Comparison of ENCODE assay signal across 7 mouse cellular contexts in genomic region chr19:24278859-24279258, GRCm38 (mm10). TPM values are rescaled to one million over a fixed set of nuclear protein-coding genes. Genes with fewer than 3 reads are reported as not detected.
DNase-seq lines count a peak whose midpoint lies in the region; ATAC-seq lines count a peak whose summit lies in the region.

No protein-coding gene starts in this region.

- no peaks in the 10 kb centered on the region for H3K9me3 ChIP-seq in lung, embryonic 16.5 days (ENCODE audit: control insufficient read depth, low read length)
- H3K9me3 ChIP-seq in forebrain, embryonic 13.5 days (replicated peaks): no peaks in the 10 kb centered on the region
- H3K9me3 ChIP-seq in limb, embryonic 10.5 days (replicated peaks): no peaks in the 10 kb centered on the region
- H3K9me3 ChIP-seq in neural tube, embryonic 15.5 days (replicated peaks): no peaks in the 10 kb centered on the region

- no peak for DNase-seq in lung, postnatal 36 days
- no peak for DNase-seq in limb, embryonic 10.5 days (ENCODE audit: low spot score)
- no peak for DNase-seq in gastrocnemius, postnatal 4 days (ENCODE audit: low spot score in 2 of 2)
- no peak for DNase-seq in lung, postnatal 10 days

- H3K27ac ChIP-seq in lung, embryonic 16.5 days (ENCODE audit: low read length): no peak overlapping the region
- H3K27ac ChIP-seq in forebrain, embryonic 13.5 days: no peak overlapping the region
- H3K27ac ChIP-seq in limb, embryonic 10.5 days: peak overlapping the region; percentile 96
- H3K27ac ChIP-seq in neural tube, embryonic 15.5 days (replicated peaks): no peak overlapping the region

- H3K4me1 ChIP-seq in lung, embryonic 16.5 days (replicated peaks; ENCODE audit: control insufficient read depth, insufficient read depth, low read length): peaks cover 9% of the 10 kb centered on the region; the same call in 1 of the 2 replicates
- peaks cover 12% of the 10 kb centered on the region for H3K4me1 ChIP-seq in forebrain, embryonic 13.5 days
- peaks cover 11% of the 10 kb centered on the region for H3K4me1 ChIP-seq in limb, embryonic 10.5 days
- H3K4me1 ChIP-seq in neural tube, embryonic 15.5 days: peaks cover 16% of the 10 kb centered on the region

- peak overlapping the region; percentile 90 for H3K4me2 ChIP-seq in lung, embryonic 16.5 days (ENCODE audit: low read depth, low read length)
- H3K4me2 ChIP-seq in forebrain, embryonic 13.5 days: peak overlapping the region; percentile 87
- peak overlapping the region; percentile 88 for H3K4me2 ChIP-seq in neural tube, embryonic 15.5 days

- H3K4me3 ChIP-seq in lung, embryonic 16.5 days (ENCODE audit: low read length): peak overlapping the region; percentile 70
- H3K4me3 ChIP-seq in forebrain, embryonic 13.5 days: peak overlapping the region; percentile 66; the same call in 1 of the 2 replicates
- peak overlapping the region; percentile 74 for H3K4me3 ChIP-seq in limb, embryonic 10.5 days
- H3K4me3 ChIP-seq in neural tube, embryonic 15.5 days (replicated peaks): peak overlapping the region; percentile 72; the same call in 1 of the 2 replicates

- peak overlapping the region; percentile 82; the same call in 1 of the 2 replicates for H3K9ac ChIP-seq in lung, embryonic 16.5 days (ENCODE audit: low read length)
- H3K9ac ChIP-seq in forebrain, embryonic 13.5 days: peak overlapping the region; percentile 80
- no peak overlapping the region for H3K9ac ChIP-seq in neural tube, embryonic 15.5 days (replicated peaks)

- H3K27me3 ChIP-seq in lung, embryonic 16.5 days (ENCODE audit: control insufficient read depth, insufficient read depth, low read depth, low read length): no peaks in the 10 kb centered on the region
- H3K27me3 ChIP-seq in forebrain, embryonic 13.5 days: no peaks in the 10 kb centered on the region
- H3K27me3 ChIP-seq in limb, embryonic 10.5 days (ENCODE audit: low read depth, poor library complexity, severe bottlenecking): no peaks in the 10 kb centered on the region
- no peaks in the 10 kb centered on the region for H3K27me3 ChIP-seq in neural tube, embryonic 15.5 days (replicated peaks)

- 0 out of 2 replicates have a peak, but pooled peaks cover 2% of the 10 kb centered on the region for H3K36me3 ChIP-seq in lung, embryonic 16.5 days (ENCODE audit: control insufficient read depth, insufficient read depth, low read length)
- H3K36me3 ChIP-seq in forebrain, embryonic 13.5 days (ENCODE audit: poor library complexity, severe bottlenecking): peaks cover 19% of the 10 kb centered on the region
- peaks cover 17% of the 10 kb centered on the region for H3K36me3 ChIP-seq in limb, embryonic 10.5 days
- no peaks in the 10 kb centered on the region for H3K36me3 ChIP-seq in neural tube, embryonic 15.5 days

- 77% methylated on average over 15 of the region's 15 CpGs for WGBS in lung, embryonic 16.5 days
- 88% methylated on average over 15 of the region's 15 CpGs for WGBS in forebrain, embryonic 13.5 days
- WGBS in limb, embryonic 10.5 days: 90% methylated on average over 15 of the region's 15 CpGs
- WGBS in neural tube, embryonic 15.5 days: 83% methylated on average over 15 of the region's 15 CpGs

- no peak for ATAC-seq in lung, embryonic 16.5 days (ENCODE audit: low read depth)
- ATAC-seq in forebrain, embryonic 13.5 days: no peak
- ATAC-seq in neural tube, embryonic 15.5 days (ENCODE audit: low FRiP score): no peak

RNA-seq across cellular contexts. Expression of gene Fxn, which starts 1.5 kb away (rescaled TPM):
- polyA plus RNA-seq in lung, embryonic 16.5 days (2015; fragmentation: Nextera tagmentation; extraction: Ambion mirVana): 45.9 and 47.5 TPM in 2 replicates
- polyA plus RNA-seq in forebrain, embryonic 13.5 days (2015; fragmentation: Nextera tagmentation; extraction: Ambion mirVana): 55.4 and 56.7 TPM in 2 replicates
- polyA plus RNA-seq in limb, embryonic 10.5 days (2016; fragmentation: Nextera tagmentation; extraction: Ambion mirVana): 62.7 and 67.1 TPM in 2 replicates
- 42.4 and 45.2 TPM in 2 replicates for polyA plus RNA-seq in neural tube, embryonic 15.5 days (2015; fragmentation: Nextera tagmentation; extraction: Ambion mirVana)
- 10 to 100 TPM; 21.9 to 22.2 TPM for total RNA-seq in gastrocnemius, postnatal 4 days (2021)

RNA-seq across cellular contexts. Expression of gene Tjp2, which starts 54.0 kb away (rescaled TPM):
- polyA plus RNA-seq in lung, embryonic 16.5 days (2015; fragmentation: Nextera tagmentation; extraction: Ambion mirVana): 34.6 and 36.6 TPM in 2 replicates
- polyA plus RNA-seq in forebrain, embryonic 13.5 days (2015; fragmentation: Nextera tagmentation; extraction: Ambion mirVana): 14.3 and 14.7 TPM in 2 replicates
- 35.2 and 36.4 TPM in 2 replicates for polyA plus RNA-seq in limb, embryonic 10.5 days (2016; fragmentation: Nextera tagmentation; extraction: Ambion mirVana)
- polyA plus RNA-seq in neural tube, embryonic 15.5 days (2015; fragmentation: Nextera tagmentation; extraction: Ambion mirVana): 10.1 and 15.3 TPM in 2 replicates
- 10 to 100 TPM; 15.8 to 19.5 TPM for total RNA-seq in gastrocnemius, postnatal 4 days (2021)
